ENCODE assay signal across 8 mouse cellular contexts in the genomic region with DNA sequence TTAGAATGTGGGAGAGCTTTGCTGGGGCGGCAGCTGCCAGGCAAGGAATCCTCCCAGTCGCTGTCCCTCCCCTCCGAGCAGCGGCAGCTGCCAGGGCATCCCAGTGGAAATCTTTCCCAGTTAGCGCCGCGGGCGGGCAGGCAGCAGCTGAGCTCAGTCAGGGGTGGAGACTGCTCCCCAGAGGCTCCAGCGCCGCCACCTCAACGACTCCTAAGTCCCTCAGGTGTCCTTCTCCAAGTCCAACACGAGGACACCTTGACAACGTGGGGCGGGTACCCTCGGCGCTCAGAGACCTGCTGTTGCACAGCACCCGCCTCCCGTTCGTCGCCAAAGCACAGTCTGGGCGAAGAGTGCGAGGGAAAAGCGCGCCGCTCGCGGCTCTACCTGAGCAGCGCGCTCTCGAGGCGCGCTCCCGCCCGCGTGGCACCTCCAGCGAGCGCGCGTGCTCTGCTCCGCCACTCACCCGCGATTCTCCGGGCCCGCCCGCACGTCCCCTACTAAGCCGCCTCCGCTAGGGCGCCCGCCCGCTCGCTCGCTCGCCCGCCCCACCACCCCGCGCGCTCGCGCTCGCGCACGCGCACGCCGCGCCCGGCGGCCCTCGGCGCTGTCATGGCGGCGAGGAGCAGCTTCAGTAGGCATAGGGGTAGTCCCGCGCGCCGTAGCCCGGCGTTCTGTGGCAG. TPM values are rescaled to one million over a fixed set of nuclear protein-coding genes. Genes with fewer than 3 reads are reported as not detected.
A peak's percentile ranks its signal among the peaks of the same experiment; 100 is the strongest.
DNase-seq lines count a peak whose midpoint lies in the region; ATAC-seq and TF ChIP-seq lines count a peak whose summit lies in the region.

No protein-coding gene starts in this region.

- H3K79me2 ChIP-seq in heart, adult 2 months (replicated peaks; ENCODE audit: control insufficient read depth, insufficient read depth, low read length): no peaks in the 10 kb centered on the region

- ATAC-seq in embryonic facial prominence, embryonic 13.5 days (ENCODE audit: insufficient number of reproducible peaks, insufficient read depth, low FRiP score, low TSS enrichment, low read depth): peak; percentile 89
- ATAC-seq in limb, embryonic 13.5 days (ENCODE audit: low FRiP score, low read depth): peak; percentile 94
- peak; percentile 97 for ATAC-seq in midbrain, embryonic 15.5 days (replicated peaks)

- no peak for TF ChIP-seq CTCF in heart, adult 2 months (IDR thresholded peaks at IDR 0.05)

- DNase-seq in 3T3-L1 (ENCODE audit: low read depth, low spot score): peak; percentile 75
- DNase-seq in adrenal gland, postnatal 36 days: peak; percentile 90 to 93
- peak; percentile 88 to 92 for DNase-seq in heart, adult 2 months
- DNase-seq in kidney, adult 8-10 months: peak; percentile 87 to 88
- peak; percentile 82 to 83 for DNase-seq in spleen, adult 18-20 months

- TF ChIP-seq EP300 in heart, adult 2 months (IDR thresholded peaks at IDR 0.05; ENCODE audit: insufficient read depth, low read depth, low read length): no peak

- no peaks in the 10 kb centered on the region for H3K36me3 ChIP-seq in embryonic facial prominence, embryonic 13.5 days
- H3K36me3 ChIP-seq in heart, adult 2 months (ENCODE audit: control insufficient read depth, insufficient read depth, low read length): no peaks in the 10 kb centered on the region
- no peaks in the 10 kb centered on the region for H3K36me3 ChIP-seq in limb, embryonic 13.5 days
- no peaks in the 10 kb centered on the region for H3K36me3 ChIP-seq in midbrain, embryonic 15.5 days (replicated peaks)

- under 1% methylated on average over 79 of the region's 79 CpGs for WGBS in embryonic facial prominence, embryonic 13.5 days
- under 1% methylated on average over 79 of the region's 79 CpGs for WGBS in heart, adult 2 months
- WGBS in limb, embryonic 13.5 days: under 1% methylated on average over 79 of the region's 79 CpGs
- under 1% methylated on average over 79 of the region's 79 CpGs for WGBS in midbrain, embryonic 15.5 days

- peak overlapping the region; percentile 89 for H3K9ac ChIP-seq in embryonic facial prominence, embryonic 13.5 days
- peak overlapping the region; percentile 96 for H3K9ac ChIP-seq in heart, adult 2 months (ENCODE audit: low read depth, low read length)
- H3K9ac ChIP-seq in limb, embryonic 13.5 days: peak overlapping the region; percentile 87
- peak overlapping the region; percentile 90 for H3K9ac ChIP-seq in midbrain, embryonic 15.5 days

- H3K4me2 ChIP-seq in embryonic facial prominence, embryonic 13.5 days: peak overlapping the region; percentile 81
- H3K4me2 ChIP-seq in limb, embryonic 13.5 days (replicated peaks): peak overlapping the region; percentile 89
- peak overlapping the region; percentile 96 for H3K4me2 ChIP-seq in midbrain, embryonic 15.5 days

- TF ChIP-seq POLR2A in heart, adult 2 months (IDR thresholded peaks at IDR 0.05; ENCODE audit: insufficient read depth, low read depth, low read length): peak; percentile 61

- 0 out of 2 replicates have a peak, but pooled peaks cover 7% of the 10 kb centered on the region for H3K27me3 ChIP-seq in embryonic facial prominence, embryonic 13.5 days
- H3K27me3 ChIP-seq in heart, adult 2 months (ENCODE audit: control insufficient read depth, insufficient read depth, low read length): no peaks in the 10 kb centered on the region
- no peaks in the 10 kb centered on the region for H3K27me3 ChIP-seq in limb, embryonic 13.5 days
- no peaks in the 10 kb centered on the region for H3K27me3 ChIP-seq in midbrain, embryonic 15.5 days (replicated peaks)

- H3K4me1 ChIP-seq in embryonic facial prominence, embryonic 13.5 days: peaks cover 6% of the 10 kb centered on the region; the same call in 1 of the 2 replicates
- H3K4me1 ChIP-seq in heart, adult 2 months (ENCODE audit: control insufficient read depth, insufficient read depth, low read length): no peaks in the 10 kb centered on the region
- H3K4me1 ChIP-seq in limb, embryonic 13.5 days: peaks cover 5% of the 10 kb centered on the region; the same call in 1 of the 2 replicates
- peaks cover 15% of the 10 kb centered on the region for H3K4me1 ChIP-seq in midbrain, embryonic 15.5 days

- H3K27ac ChIP-seq in embryonic facial prominence, embryonic 13.5 days: peak overlapping the region; percentile 87
- peak overlapping the region; percentile 95 for H3K27ac ChIP-seq in heart, adult 2 months
- peak overlapping the region; percentile 86 for H3K27ac ChIP-seq in limb, embryonic 13.5 days
- H3K27ac ChIP-seq in midbrain, embryonic 15.5 days: peak overlapping the region; percentile 89

- H3K9me3 ChIP-seq in embryonic facial prominence, embryonic 13.5 days: no peaks in the 10 kb centered on the region
- no peaks in the 10 kb centered on the region for H3K9me3 ChIP-seq in limb, embryonic 13.5 days
- no peaks in the 10 kb centered on the region for H3K9me3 ChIP-seq in midbrain, embryonic 15.5 days

- H3K4me3 ChIP-seq in embryonic facial prominence, embryonic 13.5 days: peak overlapping the region; percentile 88
- H3K4me3 ChIP-seq in heart, adult 2 months: peak overlapping the region; percentile 96
- peak overlapping the region; percentile 91 for H3K4me3 ChIP-seq in limb, embryonic 13.5 days
- peak overlapping the region; percentile 95 for H3K4me3 ChIP-seq in midbrain, embryonic 15.5 days

- intact Hi-C loops in heart, adult 2 months (cut with DNase I): loop anchor here (2.0 to 5.0 kb wide), 2 partner anchors 81 to 699 kb away; partner anchors contain the start of genes Dclk2 and Rps3a1

RNA-seq across cellular contexts. Expression of gene Lrba, which starts 0.7 kb away (rescaled TPM):
- 10 to 100 TPM; 28.9 to 38.1 TPM for total RNA-seq in adrenal gland, postnatal 36 days (2021)
- polyA plus RNA-seq in embryonic facial prominence, embryonic 13.5 days (2015; fragmentation: Nextera tagmentation; extraction: Ambion mirVana): 7.4 and 7.6 TPM in 2 replicates
- total RNA-seq in heart, adult 2 months (2021): 10 to 100 TPM; 22.5 to 24.3 TPM
- 9.7 and 14.5 TPM in 2 replicates for polyA plus RNA-seq in heart, adult 2 months (2012; rRNA removed)
- 6.4 and 7.7 TPM in 2 replicates for polyA plus RNA-seq in limb, embryonic 13.5 days (2015; fragmentation: Nextera tagmentation; extraction: Ambion mirVana)
- polyA plus RNA-seq in midbrain, embryonic 15.5 days (2015; fragmentation: Nextera tagmentation; extraction: Ambion mirVana): 3.7 and 5.1 TPM in 2 replicates

Comparison
In these comparisons a context has a peak if more than half of its experiments do, and no peak if none do; other contexts are left out.
1. Peak in every context shown above with its lines: DNase-seq, ATAC-seq, H3K4me3 ChIP-seq and H3K27ac ChIP-seq.